29 mouse cellular contexts compared by ENCODE assay signal in genomic region chr3:12173371-12173770, GRCm38 (mm10).
DNase-seq lines count a peak whose midpoint lies in the region; ATAC-seq lines count a peak whose summit lies in the region.
"Had no signal": no experiment of that assay in that cellular context is flagged by ENCODE, and none has a peak within 500 bp of the region (broad histone marks: within the 10 kb centered on the region; RNA-seq: fewer than 3 reads in every experiment).

No protein-coding gene starts in this region.

- no peaks in the 10 kb centered on the region for H3K36me3 ChIP-seq in neural tube, embryonic 11.5 days (ENCODE audit: control insufficient read depth, insufficient read depth, low read length)
- no peaks in the 10 kb centered on the region for H3K36me3 ChIP-seq in neural tube, embryonic 15.5 days
- no peaks in the 10 kb centered on the region for H3K36me3 ChIP-seq in hindbrain, embryonic 16.5 days (ENCODE audit: control insufficient read depth, insufficient read depth, low read length)
- H3K36me3 ChIP-seq in midbrain, embryonic 14.5 days (ENCODE audit: control insufficient read depth, insufficient read depth, low read length), result no peaks in the 10 kb centered on the region
- H3K36me3 ChIP-seq in neural tube, embryonic 14.5 days (ENCODE audit: control insufficient read depth, insufficient read depth, low read length), result no peaks in the 10 kb centered on the region
- H3K36me3 ChIP-seq in kidney, embryonic 16.5 days (ENCODE audit: insufficient read depth, low read length), result no peaks in the 10 kb centered on the region
- H3K36me3 ChIP-seq: heart, embryonic 13.5 days; hindbrain, embryonic 15.5 days; intestine, embryonic 15.5 days had no signal

- no peaks in the 10 kb centered on the region for H3K27me3 ChIP-seq in neural tube, embryonic 11.5 days (ENCODE audit: control insufficient read depth, insufficient read depth, low read length)
- no peaks in the 10 kb centered on the region for H3K27me3 ChIP-seq in neural tube, embryonic 15.5 days (replicated peaks)
- no peaks in the 10 kb centered on the region for H3K27me3 ChIP-seq in hindbrain, embryonic 16.5 days (replicated peaks; ENCODE audit: control insufficient read depth, insufficient read depth, low read length)
- H3K27me3 ChIP-seq in midbrain, embryonic 14.5 days (ENCODE audit: control insufficient read depth, insufficient read depth, low read length), result no peaks in the 10 kb centered on the region
- H3K27me3 ChIP-seq in neural tube, embryonic 14.5 days (ENCODE audit: control insufficient read depth, insufficient read depth, low read length), result no peaks in the 10 kb centered on the region
- no peaks in the 10 kb centered on the region for H3K27me3 ChIP-seq in kidney, embryonic 16.5 days (ENCODE audit: insufficient read depth, low read length)
- H3K27me3 ChIP-seq: heart, embryonic 13.5 days; hindbrain, embryonic 15.5 days; intestine, embryonic 15.5 days; Patski had no signal

- peak; percentile 15 for DNase-seq in neural tube, embryonic 11.5 days (ENCODE audit: low spot score)
- peak; percentile 62 for DNase-seq in midbrain, embryonic 14.5 days
- no peak for DNase-seq in heart, adult 9 months (ENCODE audit: low spot score in 2 of 2)
- DNase-seq: adrenal gland, postnatal 14 days; cerebellum, adult 18-20 months; cerebellum, postnatal 10 days; gastrocnemius, adult 2 months; heart, adult 2 months; heart, postnatal 10 days; kidney, adult 9 months; kidney, postnatal 14 days; liver; lung, embryonic 14.5 days; lung, postnatal 14 days; retina, postnatal 1 day; right cerebral cortex, postnatal 14 days; thymus, postnatal 14 days had no signal

- H3K4me1 ChIP-seq in neural tube, embryonic 11.5 days (ENCODE audit: control insufficient read depth, insufficient read depth, low read length), result no peaks in the 10 kb centered on the region
- no peaks in the 10 kb centered on the region for H3K4me1 ChIP-seq in neural tube, embryonic 15.5 days
- no peaks in the 10 kb centered on the region for H3K4me1 ChIP-seq in hindbrain, embryonic 16.5 days (ENCODE audit: control insufficient read depth, insufficient read depth, low read depth, low read length)
- H3K4me1 ChIP-seq in midbrain, embryonic 14.5 days (ENCODE audit: control insufficient read depth, insufficient read depth, low read length), result no peaks in the 10 kb centered on the region
- H3K4me1 ChIP-seq in neural tube, embryonic 14.5 days (ENCODE audit: control insufficient read depth, insufficient read depth, low read length), result no peaks in the 10 kb centered on the region
- no peaks in the 10 kb centered on the region for H3K4me1 ChIP-seq in kidney, embryonic 16.5 days (ENCODE audit: insufficient read depth, low read length)
- H3K4me1 ChIP-seq: heart, embryonic 13.5 days; hindbrain, embryonic 15.5 days; intestine, embryonic 15.5 days had no signal

- no peak overlapping the region for H3K27ac ChIP-seq in neural tube, embryonic 11.5 days (ENCODE audit: low read depth, low read length)
- H3K27ac ChIP-seq in neural tube, embryonic 15.5 days (replicated peaks), result no peak overlapping the region
- no peak overlapping the region for H3K27ac ChIP-seq in hindbrain, embryonic 16.5 days (ENCODE audit: low read depth, low read length)
- H3K27ac ChIP-seq in midbrain, embryonic 14.5 days (replicated peaks; ENCODE audit: low read depth, low read length), result no peak overlapping the region
- no peak overlapping the region for H3K27ac ChIP-seq in neural tube, embryonic 14.5 days (ENCODE audit: low read depth, low read length)
- no peak overlapping the region for H3K27ac ChIP-seq in kidney, embryonic 16.5 days (ENCODE audit: low read length)
- H3K27ac ChIP-seq: gastrocnemius, adult 2 months; heart, adult 2 months; heart, embryonic 13.5 days; hindbrain, embryonic 15.5 days; intestine, embryonic 15.5 days; liver, embryonic 14.5 days had no signal

- no peak overlapping the region for H3K4me2 ChIP-seq in neural tube, embryonic 11.5 days (ENCODE audit: low read depth)
- no peak overlapping the region for H3K4me2 ChIP-seq in neural tube, embryonic 15.5 days
- H3K4me2 ChIP-seq in hindbrain, embryonic 16.5 days (ENCODE audit: low read length), result no peak overlapping the region
- H3K4me2 ChIP-seq in midbrain, embryonic 14.5 days (ENCODE audit: low read length), result no peak overlapping the region
- no peak overlapping the region for H3K4me2 ChIP-seq in neural tube, embryonic 14.5 days (ENCODE audit: low read depth, low read length)
- H3K4me2 ChIP-seq in kidney, embryonic 16.5 days (replicated peaks; ENCODE audit: low read depth, low read length), result no peak overlapping the region
- H3K4me2 ChIP-seq: heart, embryonic 13.5 days; hindbrain, embryonic 15.5 days; intestine, embryonic 15.5 days; lung, embryonic 14.5 days had no signal

- H3K4me3 ChIP-seq in neural tube, embryonic 11.5 days (ENCODE audit: low read depth, low read length), result no peak overlapping the region
- no peak overlapping the region for H3K4me3 ChIP-seq in neural tube, embryonic 15.5 days (replicated peaks)
- no peak overlapping the region for H3K4me3 ChIP-seq in hindbrain, embryonic 16.5 days (ENCODE audit: low read length)
- no peak overlapping the region for H3K4me3 ChIP-seq in midbrain, embryonic 14.5 days (replicated peaks; ENCODE audit: low read depth, low read length)
- H3K4me3 ChIP-seq in neural tube, embryonic 14.5 days (ENCODE audit: low read depth, low read length), result no peak overlapping the region
- H3K4me3 ChIP-seq in kidney, embryonic 16.5 days (ENCODE audit: low read length), result no peak overlapping the region
- H3K4me3 ChIP-seq: erythroblast, embryonic 14.5 days; gastrocnemius, adult 2 months; heart, adult 2 months; heart, embryonic 13.5 days; hindbrain, embryonic 15.5 days; intestine, embryonic 15.5 days had no signal

- 75% methylated on average over 3 of the region's 3 CpGs for WGBS in neural tube, embryonic 11.5 days
- WGBS in neural tube, embryonic 15.5 days, result 51% methylated on average over 3 of the region's 3 CpGs
- WGBS in hindbrain, embryonic 16.5 days, result 48% methylated on average over 3 of the region's 3 CpGs
- WGBS in midbrain, embryonic 14.5 days, result 45% methylated on average over 3 of the region's 3 CpGs
- WGBS in neural tube, embryonic 14.5 days, result 44% methylated on average over 3 of the region's 3 CpGs
- 76% methylated on average over 3 of the region's 3 CpGs for WGBS in kidney, embryonic 16.5 days

- ATAC-seq in neural tube, embryonic 11.5 days (ENCODE audit: insufficient read depth, low FRiP score, low TSS enrichment), result peak; percentile 61; the same call in 1 of the 2 replicates
- ATAC-seq in neural tube, embryonic 15.5 days (ENCODE audit: low FRiP score), result no peak
- peak; percentile 52; the same call in 1 of the 2 replicates for ATAC-seq in hindbrain, embryonic 16.5 days
- ATAC-seq in midbrain, embryonic 14.5 days (ENCODE audit: low FRiP score, low TSS enrichment), result no peak; the same call in 1 of the 2 replicates
- peak; percentile 68; the same call in 1 of the 2 replicates for ATAC-seq in neural tube, embryonic 14.5 days (ENCODE audit: low read depth)
- ATAC-seq in kidney, embryonic 16.5 days (ENCODE audit: low FRiP score, low TSS enrichment), result no peak
- no peak for ATAC-seq in monocyte, adult 5-6 weeks (replicated peaks; ENCODE audit: insufficient number of reproducible peaks, low FRiP score, low TSS enrichment, poor library complexity, severe bottlenecking)
- ATAC-seq: forebrain, embryonic 16.5 days; intestine, embryonic 15.5 days; Patski had no signal

- H3K9ac ChIP-seq in neural tube, embryonic 11.5 days (ENCODE audit: low read length), result no peak overlapping the region
- H3K9ac ChIP-seq in neural tube, embryonic 15.5 days (replicated peaks), result no peak overlapping the region
- H3K9ac ChIP-seq in hindbrain, embryonic 16.5 days (ENCODE audit: low read depth, low read length), result no peak overlapping the region
- H3K9ac ChIP-seq in midbrain, embryonic 14.5 days (replicated peaks; ENCODE audit: low read length), result no peak overlapping the region
- H3K9ac ChIP-seq in neural tube, embryonic 14.5 days (replicated peaks; ENCODE audit: low read depth, low read length), result no peak overlapping the region
- no peak overlapping the region for H3K9ac ChIP-seq in kidney, embryonic 16.5 days (replicated peaks; ENCODE audit: low read length)
- H3K9ac ChIP-seq: heart, embryonic 13.5 days; hindbrain, embryonic 15.5 days; intestine, embryonic 15.5 days; liver, embryonic 14.5 days; lung, embryonic 14.5 days had no signal

- H3K9me3 ChIP-seq in neural tube, embryonic 11.5 days (ENCODE audit: control insufficient read depth, low read length), result no peaks in the 10 kb centered on the region
- no peaks in the 10 kb centered on the region for H3K9me3 ChIP-seq in neural tube, embryonic 15.5 days (replicated peaks)
- no peaks in the 10 kb centered on the region for H3K9me3 ChIP-seq in hindbrain, embryonic 16.5 days (ENCODE audit: control insufficient read depth, low read length)
- no peaks in the 10 kb centered on the region for H3K9me3 ChIP-seq in midbrain, embryonic 14.5 days (ENCODE audit: control insufficient read depth, low read length)
- no peaks in the 10 kb centered on the region for H3K9me3 ChIP-seq in neural tube, embryonic 14.5 days (ENCODE audit: control insufficient read depth, low read length)
- no peaks in the 10 kb centered on the region for H3K9me3 ChIP-seq in kidney, embryonic 16.5 days (ENCODE audit: low read length)
- H3K9me3 ChIP-seq: heart, embryonic 13.5 days; hindbrain, embryonic 15.5 days; intestine, embryonic 15.5 days had no signal

Comparison
In these comparisons a context has a peak if more than half of its experiments do, and no peak if none do; other contexts are left out.
1. ATAC-seq: peak in neural tube, embryonic 11.5 days (single experiment), hindbrain, embryonic 16.5 days (single experiment) and neural tube, embryonic 14.5 days (single experiment); none in neural tube, embryonic 15.5 days (single experiment), midbrain, embryonic 14.5 days (single experiment), kidney, embryonic 16.5 days (single experiment) and monocyte, adult 5-6 weeks (single experiment).
2. DNase-seq: peak in neural tube, embryonic 11.5 days (single experiment) and midbrain, embryonic 14.5 days (single experiment); none in heart, adult 9 months (0 of 2).